Mouse (Mus musculus) C2C12 (cell line): ENCODE measurements around the gene Ak1.

ENCODE experiments used
- CEBPB ChIP-seq: IDR thresholded peaks from one replicate; pipeline ENCODE4 v1.6.1; 2011; ENCODE audit warnings: low read depth, mild to moderate bottlenecking, control low read depth, moderate library complexity
- CTCF ChIP-seq: IDR thresholded peaks from one replicate; pipeline ENCODE4 v1.5.1; 2011; ENCODE audit not compliant: control insufficient read depth, insufficient read depth, insufficient read length
- MAX ChIP-seq: IDR thresholded peaks from one replicate; pipeline ENCODE4 v1.6.1; 2011; ENCODE audit warnings: mild to moderate bottlenecking, control low read depth

GRCm38 (mm10) chr2:32636617-32637016 lies 15.1 kb downstream of the Ak1 start:
- TF ChIP-seq CTCF (no peak), CEBPB (no peak), MAX (no peak)
